Mouse (Mus musculus) thymus, adult 2 months (tissue): ENCODE data around the gene Chpf2.

ENCODE experiments used
- CTCF ChIP-seq: fragments of 200-500 bp; IDR thresholded peaks from 2 replicates; pipeline ENCODE4 v1.5.1; 2012; ENCODE audit warnings: mild to moderate bottlenecking, control low read depth, low read length, moderate library complexity, borderline replicate concordance; ENCODE audit not compliant: control insufficient read depth, poor library complexity, insufficient read depth; ENCODE audit errors: extremely low read depth
- POLR2A ChIP-seq: fragments of 200-500 bp; IDR thresholded peaks from 2 replicates; pipeline ENCODE4 v1.6.1; 2012; ENCODE audit warnings: mild to moderate bottlenecking, low read length, control low read depth, moderate library complexity; ENCODE audit not compliant: control insufficient read depth, poor library complexity, insufficient read depth; ENCODE audit errors: extremely low read depth

GRCm38 (mm10) chr5:24595786-24596380 lies 9.3 kb downstream of the Chpf2 start:
- TF ChIP-seq POLR2A (no peak), CTCF (no peak)
